Mouse (Mus musculus): Measurements from ENCODE around the gene Gm498. TPM values are rescaled to one million over a fixed set of nuclear protein-coding genes. Genes with fewer than 3 reads are reported as not detected.

Gene Gm498
- polyA plus RNA-seq (2015; fragmentation: Nextera tagmentation; extraction: Ambion mirVana): not detected in 2 replicates

DNA sequence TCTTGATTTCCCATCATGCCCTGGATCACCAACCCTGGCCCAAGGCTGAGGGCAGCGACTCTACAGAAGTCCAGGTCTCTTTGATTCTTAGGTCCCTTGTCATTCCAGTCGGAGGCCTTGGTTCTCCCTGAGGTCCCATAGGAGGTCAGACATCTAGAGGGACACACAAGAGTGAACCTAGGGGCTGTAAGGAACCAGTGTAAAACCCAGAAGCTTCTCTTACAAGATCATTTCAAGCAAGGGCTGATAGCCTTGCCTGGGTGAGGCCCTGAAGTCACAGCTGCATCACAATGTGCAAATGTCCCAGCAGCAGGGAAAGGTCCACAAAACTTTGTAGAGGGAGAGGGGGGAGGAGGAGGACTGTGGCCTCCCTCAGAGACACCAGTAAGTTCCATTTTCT is at the start of gene Gm498:
Gene Gm498, plus strand, starts transcription at position 301 of the 400 bp plus-strand sequence.
- Histone ChIP-seq H3K36me3 (ENCODE audit: control insufficient read depth, insufficient read depth, low read length) (no peaks in the 10 kb centered on the region), H3K9ac (ENCODE audit: low read length) (no peak within 1 kb of the TSS), H3K27me3 (ENCODE audit: control insufficient read depth, insufficient read depth, low read length) (no peaks in the 10 kb centered on the region), H3K4me1 (ENCODE audit: control insufficient read depth, insufficient read depth, low read length) (no peaks in the 10 kb centered on the region), H3K4me2 (ENCODE audit: low read depth, low read length) (no peak within 1 kb of the TSS), H3K9me3 (replicated peaks; ENCODE audit: control insufficient read depth, low read length) (no peaks in the 10 kb centered on the region), H3K4me3 (replicated peaks; ENCODE audit: low read length) (no peak within 1 kb of the TSS), H3K27ac (ENCODE audit: low read length) (no peak within 1 kb of the TSS)
- ATAC-seq (ENCODE audit: insufficient read depth, low FRiP score): no peak
- WGBS: 82% methylated on average over 2 of the region's 2 CpGs

DNA sequence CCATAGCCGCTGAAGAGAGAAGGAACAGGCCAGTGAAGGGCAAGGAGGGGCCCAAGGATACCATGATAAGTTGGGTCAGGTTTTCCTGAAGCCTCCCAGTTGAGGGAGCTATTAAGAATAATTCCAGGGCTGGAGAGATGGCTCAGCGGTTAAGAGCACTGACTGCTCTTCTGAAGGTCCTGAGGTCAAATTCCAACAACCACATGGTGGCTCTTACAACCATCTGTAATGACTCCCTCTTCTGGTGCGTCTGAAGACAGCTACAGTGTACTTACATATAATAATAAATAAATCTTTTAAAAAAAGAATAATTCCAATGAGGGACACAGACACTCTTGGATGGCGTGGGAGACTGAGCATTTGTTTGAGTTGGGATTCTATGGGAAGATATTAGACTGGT is 47.4 kb upstream of the Gm498 start:
- H3K4me2 ChIP-seq (ENCODE audit: low read depth, low read length): no peak overlapping the region
- 65% methylated on average over 4 of the region's 4 CpGs for WGBS
- no peaks in the 10 kb centered on the region for H3K9me3 ChIP-seq (replicated peaks; ENCODE audit: control insufficient read depth, low read length)
- no peak for ATAC-seq (ENCODE audit: insufficient read depth, low FRiP score)
- H3K4me3 ChIP-seq (replicated peaks; ENCODE audit: low read length): no peak overlapping the region
- no peak overlapping the region for H3K27ac ChIP-seq (ENCODE audit: low read length)
- no peak overlapping the region for H3K9ac ChIP-seq (ENCODE audit: low read length)
- H3K4me1 ChIP-seq (ENCODE audit: control insufficient read depth, insufficient read depth, low read length): peaks cover 12% of the 10 kb centered on the region
- H3K27me3 ChIP-seq (ENCODE audit: control insufficient read depth, insufficient read depth, low read length): no peaks in the 10 kb centered on the region
- H3K36me3 ChIP-seq (ENCODE audit: control insufficient read depth, insufficient read depth, low read length): no peaks in the 10 kb centered on the region; the same call in 1 of the 2 replicates

DNA sequence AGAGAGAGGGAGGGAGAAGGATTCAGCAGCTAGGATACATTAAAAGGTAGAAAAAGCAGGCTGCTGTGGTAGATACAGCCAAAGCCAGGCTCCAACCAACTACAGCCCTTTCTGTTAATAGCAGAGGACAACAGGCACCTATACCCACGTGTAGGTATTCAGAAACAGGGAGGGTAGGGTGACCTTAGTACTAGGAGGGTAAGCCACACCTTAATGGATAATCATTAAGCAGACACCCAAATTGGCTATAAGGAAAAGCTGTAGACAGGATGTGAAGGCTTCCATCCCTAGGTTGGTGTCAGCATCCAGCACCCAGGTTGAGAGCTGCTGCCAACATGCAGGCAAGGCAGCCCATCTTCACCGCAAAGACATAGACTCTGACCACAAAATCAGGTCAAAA is 45.4 kb upstream of the Gm498 start:
- 62% methylated on average over 2 of the region's 2 CpGs for WGBS
- Histone ChIP-seq H3K4me2 (ENCODE audit: low read depth, low read length) (no peak overlapping the region), H3K36me3 (ENCODE audit: control insufficient read depth, insufficient read depth, low read length) (no peaks in the 10 kb centered on the region), H3K9ac (ENCODE audit: low read length) (no peak overlapping the region), H3K4me1 (ENCODE audit: control insufficient read depth, insufficient read depth, low read length) (peaks cover 12% of the 10 kb centered on the region), H3K27ac (ENCODE audit: low read length) (no peak overlapping the region), H3K27me3 (ENCODE audit: control insufficient read depth, insufficient read depth, low read length) (no peaks in the 10 kb centered on the region), H3K4me3 (replicated peaks; ENCODE audit: low read length) (no peak overlapping the region), H3K9me3 (replicated peaks; ENCODE audit: control insufficient read depth, low read length) (no peaks in the 10 kb centered on the region)
- ATAC-seq (ENCODE audit: insufficient read depth, low FRiP score): no peak

DNA sequence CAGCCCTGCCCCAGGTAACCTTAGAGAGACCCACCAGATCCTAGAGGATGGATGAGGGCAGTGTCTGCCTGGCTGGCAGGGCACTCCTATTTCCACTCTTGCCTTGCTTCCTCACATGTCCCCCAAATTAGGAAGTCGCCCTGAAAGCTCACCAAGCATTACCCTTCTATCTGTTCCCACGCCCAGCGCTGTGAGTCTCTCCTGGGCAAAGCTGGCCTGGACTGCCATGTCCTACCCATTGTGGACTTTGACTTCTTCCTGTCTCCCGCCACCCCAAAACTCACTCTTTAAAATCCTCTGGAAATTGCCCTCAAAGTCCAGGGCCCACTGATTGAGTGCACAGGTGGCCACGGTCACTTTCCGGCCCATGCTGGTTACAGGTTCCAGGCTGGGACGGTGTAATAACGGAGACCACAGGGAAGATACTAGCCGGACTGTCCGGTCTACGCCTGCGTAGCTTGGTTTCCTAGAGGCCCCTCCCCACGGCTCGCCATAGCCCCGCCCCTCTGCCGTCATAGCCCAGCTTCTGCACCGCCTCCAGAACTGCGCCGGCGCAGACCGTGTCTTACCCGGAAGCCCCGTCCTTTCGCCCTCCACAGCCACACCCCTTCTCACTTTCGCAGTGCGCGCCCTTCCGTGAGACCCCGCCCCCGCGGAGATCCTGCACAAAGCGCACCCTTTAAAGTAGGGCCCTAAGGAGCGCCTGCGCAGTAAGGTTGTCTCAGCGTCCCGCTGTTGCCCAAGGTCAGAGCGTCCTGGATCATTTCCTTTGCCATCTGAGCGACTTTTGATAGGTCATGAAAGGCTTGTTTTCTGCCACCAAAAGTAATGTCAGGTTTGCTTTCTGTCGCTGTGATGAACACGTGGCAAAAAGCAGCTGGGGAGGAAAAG is 44.0 kb upstream of the Gm498 start, which contains the start of the genes Nadsyn1 and Dhcr7:
Gene Nadsyn1, minus strand, starts transcription at position 475 of the 891 bp plus-strand sequence.
Gene Dhcr7, plus strand, starts transcription at position 771 of the 891 bp plus-strand sequence.
- H3K4me2 ChIP-seq (ENCODE audit: low read depth, low read length): peak within 1 kb of the TSS; percentile 92
- no peaks in the 10 kb centered on the region for H3K36me3 ChIP-seq (ENCODE audit: control insufficient read depth, insufficient read depth, low read length)
- under 1% methylated on average over 40 of the region's 40 CpGs for WGBS
- no peaks in the 10 kb centered on the region for H3K9me3 ChIP-seq (replicated peaks; ENCODE audit: control insufficient read depth, low read length)
- peak within 1 kb of the TSS; percentile 62 for H3K27ac ChIP-seq (ENCODE audit: low read length)
- peaks cover 12% of the 10 kb centered on the region for H3K4me1 ChIP-seq (ENCODE audit: control insufficient read depth, insufficient read depth, low read length)
- peak within 1 kb of the TSS; percentile 85 for H3K9ac ChIP-seq (ENCODE audit: low read length)
- H3K4me3 ChIP-seq (replicated peaks; ENCODE audit: low read length): peak within 1 kb of the TSS; percentile 79
- peak; percentile 98 for ATAC-seq (ENCODE audit: insufficient read depth, low FRiP score)
- H3K27me3 ChIP-seq (ENCODE audit: control insufficient read depth, insufficient read depth, low read length): no peaks in the 10 kb centered on the region

DNA sequence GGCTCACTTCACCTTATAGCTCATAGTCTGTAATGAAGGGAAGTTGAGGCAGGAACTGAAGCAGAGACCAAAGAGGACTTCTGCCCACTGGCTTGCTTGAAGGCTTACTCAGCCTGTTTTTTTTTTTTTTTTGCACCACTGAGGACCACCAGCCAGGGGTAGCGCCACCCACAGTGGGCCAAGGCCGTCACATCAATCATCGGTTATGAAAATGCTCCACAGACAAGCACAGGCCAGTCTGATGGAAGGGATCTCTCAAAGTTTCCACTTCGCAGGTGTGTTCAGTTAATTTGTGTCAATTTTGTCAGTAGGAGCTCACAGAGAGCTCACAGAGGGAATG is 43.4 kb upstream of the Gm498 start:
- H3K27ac ChIP-seq (ENCODE audit: low read length): peak overlapping the region; percentile 62
- WGBS: 73% methylated on average over 4 of the region's 4 CpGs
- peak overlapping the region; percentile 35 for H3K4me3 ChIP-seq (replicated peaks; ENCODE audit: low read length)
- H3K27me3 ChIP-seq (ENCODE audit: control insufficient read depth, insufficient read depth, low read length): no peaks in the 10 kb centered on the region
- H3K36me3 ChIP-seq (ENCODE audit: control insufficient read depth, insufficient read depth, low read length): no peaks in the 10 kb centered on the region
- ATAC-seq (ENCODE audit: insufficient read depth, low FRiP score): peak; percentile 15; the same call in 1 of the 2 replicates
- H3K9me3 ChIP-seq (replicated peaks; ENCODE audit: control insufficient read depth, low read length): no peaks in the 10 kb centered on the region
- peak overlapping the region; percentile 92 for H3K4me2 ChIP-seq (ENCODE audit: low read depth, low read length)
- H3K9ac ChIP-seq (ENCODE audit: low read length): peak overlapping the region; percentile 59
- peaks cover 12% of the 10 kb centered on the region for H3K4me1 ChIP-seq (ENCODE audit: control insufficient read depth, insufficient read depth, low read length)

DNA sequence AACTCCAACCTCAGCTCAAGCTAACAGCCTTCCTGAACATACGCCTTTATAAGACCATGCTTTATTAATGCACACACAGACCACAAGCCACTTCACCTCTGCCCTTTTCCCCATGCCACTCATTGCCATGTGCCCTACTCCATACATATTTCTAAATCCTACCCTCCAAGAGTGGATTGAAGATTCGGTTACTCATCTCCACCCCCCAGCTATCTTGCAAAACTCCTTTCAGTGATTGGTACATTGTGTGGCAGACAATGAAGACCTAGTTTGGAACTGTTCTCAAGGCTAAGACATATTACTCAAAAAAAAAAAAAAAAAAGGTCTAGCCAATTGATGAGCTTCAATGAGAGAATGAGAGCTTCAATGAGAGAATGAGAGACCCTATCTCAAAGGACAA is 39.7 kb upstream of the Gm498 start:
- H3K27ac ChIP-seq (ENCODE audit: low read length): no peak overlapping the region
- H3K4me2 ChIP-seq (ENCODE audit: low read depth, low read length): no peak overlapping the region
- H3K9ac ChIP-seq (ENCODE audit: low read length): no peak overlapping the region
- ATAC-seq (ENCODE audit: insufficient read depth, low FRiP score): no peak
- no peak overlapping the region for H3K4me3 ChIP-seq (replicated peaks; ENCODE audit: low read length)
- H3K27me3 ChIP-seq (ENCODE audit: control insufficient read depth, insufficient read depth, low read length): no peaks in the 10 kb centered on the region
- no peaks in the 10 kb centered on the region for H3K36me3 ChIP-seq (ENCODE audit: control insufficient read depth, insufficient read depth, low read length)
- peaks cover 23% of the 10 kb centered on the region for H3K4me1 ChIP-seq (ENCODE audit: control insufficient read depth, insufficient read depth, low read length)
- no peaks in the 10 kb centered on the region for H3K9me3 ChIP-seq (replicated peaks; ENCODE audit: control insufficient read depth, low read length)
- WGBS: 87% methylated on average over 2 of the region's 2 CpGs

DNA sequence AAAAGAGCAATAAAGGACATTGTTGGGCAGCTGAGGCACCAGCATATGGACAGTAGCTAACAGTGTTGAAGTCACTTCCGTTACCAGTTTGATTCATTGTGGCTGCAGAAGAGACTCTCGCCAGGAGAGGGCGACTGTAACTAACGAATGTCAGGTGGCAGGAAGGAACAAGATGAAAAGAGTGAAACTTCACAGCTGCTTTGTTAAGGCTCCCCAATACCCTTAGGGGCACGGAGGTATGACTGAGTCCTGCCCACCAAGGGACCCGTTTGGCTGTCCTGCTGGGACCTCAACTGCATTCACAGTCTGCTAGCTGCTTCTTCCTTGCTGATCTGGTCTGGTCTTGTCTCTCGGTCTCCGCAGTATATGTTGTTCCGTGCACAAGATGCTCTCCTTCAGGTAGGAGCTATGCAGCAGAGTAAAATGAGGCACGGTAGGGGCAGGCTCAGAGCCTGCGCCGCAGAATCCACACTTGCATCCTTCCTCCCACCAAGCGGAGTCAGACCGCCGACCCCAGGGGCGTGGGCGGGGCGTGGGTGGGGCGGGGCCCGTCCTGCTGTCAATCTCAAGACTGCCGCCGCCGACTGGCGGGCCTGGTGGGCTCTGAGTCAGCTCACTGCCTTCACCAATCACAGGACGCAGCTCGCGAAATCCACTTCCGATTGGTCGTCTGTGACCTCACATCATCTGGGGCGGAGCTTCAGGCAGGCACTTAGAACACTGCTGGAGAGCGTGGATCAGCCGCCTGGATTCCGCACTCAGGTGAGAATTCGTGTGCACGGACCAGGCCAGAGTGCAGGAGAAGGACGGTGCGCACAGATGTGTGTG is 36.9 kb upstream of the Gm498 start:
- Histone ChIP-seq H3K4me3 (replicated peaks; ENCODE audit: low read length) (peak overlapping the region; percentile 70), H3K4me1 (ENCODE audit: control insufficient read depth, insufficient read depth, low read length) (peaks cover 25% of the 10 kb centered on the region), H3K9me3 (replicated peaks; ENCODE audit: control insufficient read depth, low read length) (no peaks in the 10 kb centered on the region), H3K36me3 (ENCODE audit: control insufficient read depth, insufficient read depth, low read length) (no peaks in the 10 kb centered on the region), H3K4me2 (ENCODE audit: low read depth, low read length) (peak overlapping the region; percentile 94), H3K27me3 (ENCODE audit: control insufficient read depth, insufficient read depth, low read length) (no peaks in the 10 kb centered on the region), H3K9ac (ENCODE audit: low read length) (peak overlapping the region; percentile 82), H3K27ac (ENCODE audit: low read length) (peak overlapping the region; percentile 95)
- whole genome bisulfite sequencing: 1% methylated on average over 37 of the region's 37 CpGs
- peak; percentile 99 for ATAC-seq (ENCODE audit: insufficient read depth, low FRiP score)

DNA sequence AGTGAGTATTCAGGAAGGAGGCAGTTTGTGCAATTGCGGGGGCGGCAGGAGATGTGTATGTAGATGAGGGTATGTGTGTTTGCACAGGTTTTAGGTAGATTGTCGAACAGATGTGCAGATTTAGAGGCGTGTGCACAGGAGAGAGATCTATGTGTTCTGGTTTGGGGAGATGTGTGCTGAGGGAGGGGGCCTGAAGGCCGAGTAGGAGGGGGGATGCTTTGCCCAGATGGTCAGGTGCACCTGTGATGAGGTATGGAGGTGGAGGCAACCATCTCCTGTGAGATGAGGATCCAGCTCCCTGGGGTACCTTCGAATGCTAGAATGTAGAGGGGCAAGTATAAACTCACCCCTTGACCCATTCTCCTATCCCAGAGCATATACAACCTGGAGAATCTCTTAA is 36.2 kb upstream of the Gm498 start:
- no peaks in the 10 kb centered on the region for H3K27me3 ChIP-seq (ENCODE audit: control insufficient read depth, insufficient read depth, low read length)

DNA sequence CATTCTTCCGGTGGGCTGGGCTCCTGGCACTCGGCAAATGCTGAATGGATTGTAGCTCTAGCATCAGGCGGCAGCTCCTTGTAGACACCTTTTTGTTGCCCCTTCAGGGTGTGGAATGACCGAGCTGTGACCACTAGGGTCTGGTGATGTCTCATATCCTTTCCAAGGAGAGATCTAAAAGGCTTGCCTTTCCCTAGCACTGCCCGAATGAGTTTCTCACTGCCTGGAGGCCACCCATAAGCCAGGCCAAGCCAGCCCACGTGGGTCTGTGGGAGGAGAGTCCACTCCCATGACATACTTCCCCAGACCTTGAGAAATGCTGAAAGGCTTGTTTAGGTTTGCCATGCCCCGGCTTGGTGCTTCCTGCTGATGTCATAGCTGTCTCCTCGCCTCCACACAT is 34.4 kb upstream of the Gm498 start:
- no peak overlapping the region for H3K4me3 ChIP-seq (replicated peaks; ENCODE audit: low read length)
- H3K9ac ChIP-seq (ENCODE audit: low read length): no peak overlapping the region
- no peak overlapping the region for H3K27ac ChIP-seq (ENCODE audit: low read length)
- 74% methylated on average over 8 of the region's 8 CpGs for WGBS
- no peaks in the 10 kb centered on the region for H3K9me3 ChIP-seq (replicated peaks; ENCODE audit: control insufficient read depth, low read length)
- no peaks in the 10 kb centered on the region for H3K27me3 ChIP-seq (ENCODE audit: control insufficient read depth, insufficient read depth, low read length)
- ATAC-seq (ENCODE audit: insufficient read depth, low FRiP score): no peak
- H3K4me2 ChIP-seq (ENCODE audit: low read depth, low read length): no peak overlapping the region
- peaks cover 33% of the 10 kb centered on the region for H3K4me1 ChIP-seq (ENCODE audit: control insufficient read depth, insufficient read depth, low read length)
- H3K36me3 ChIP-seq (ENCODE audit: control insufficient read depth, insufficient read depth, low read length): no peaks in the 10 kb centered on the region; the same call in 1 of the 2 replicates

More for the DNA sequence above, 36.2 kb upstream of the Gm498 start:
- Histone ChIP-seq H3K4me1 (ENCODE audit: control insufficient read depth, insufficient read depth, low read length) (peaks cover 32% of the 10 kb centered on the region), H3K4me2 (ENCODE audit: low read depth, low read length) (peak overlapping the region; percentile 94), H3K9me3 (replicated peaks; ENCODE audit: control insufficient read depth, low read length) (no peaks in the 10 kb centered on the region), H3K4me3 (replicated peaks; ENCODE audit: low read length) (peak overlapping the region; percentile 70), H3K9ac (ENCODE audit: low read length) (peak overlapping the region; percentile 79), H3K27ac (ENCODE audit: low read length) (0 out of 2 replicates have a peak overlapping the region, but pooled peaks have one; percentile 7), H3K36me3 (ENCODE audit: control insufficient read depth, insufficient read depth, low read length) (no peaks in the 10 kb centered on the region)
- WGBS: 9% methylated on average over 6 of the region's 6 CpGs
- ATAC-seq (ENCODE audit: insufficient read depth, low FRiP score): no peak; the same call in 1 of the 2 replicates
